10 mouse cellular contexts compared by ENCODE assay signal in the genomic region with DNA sequence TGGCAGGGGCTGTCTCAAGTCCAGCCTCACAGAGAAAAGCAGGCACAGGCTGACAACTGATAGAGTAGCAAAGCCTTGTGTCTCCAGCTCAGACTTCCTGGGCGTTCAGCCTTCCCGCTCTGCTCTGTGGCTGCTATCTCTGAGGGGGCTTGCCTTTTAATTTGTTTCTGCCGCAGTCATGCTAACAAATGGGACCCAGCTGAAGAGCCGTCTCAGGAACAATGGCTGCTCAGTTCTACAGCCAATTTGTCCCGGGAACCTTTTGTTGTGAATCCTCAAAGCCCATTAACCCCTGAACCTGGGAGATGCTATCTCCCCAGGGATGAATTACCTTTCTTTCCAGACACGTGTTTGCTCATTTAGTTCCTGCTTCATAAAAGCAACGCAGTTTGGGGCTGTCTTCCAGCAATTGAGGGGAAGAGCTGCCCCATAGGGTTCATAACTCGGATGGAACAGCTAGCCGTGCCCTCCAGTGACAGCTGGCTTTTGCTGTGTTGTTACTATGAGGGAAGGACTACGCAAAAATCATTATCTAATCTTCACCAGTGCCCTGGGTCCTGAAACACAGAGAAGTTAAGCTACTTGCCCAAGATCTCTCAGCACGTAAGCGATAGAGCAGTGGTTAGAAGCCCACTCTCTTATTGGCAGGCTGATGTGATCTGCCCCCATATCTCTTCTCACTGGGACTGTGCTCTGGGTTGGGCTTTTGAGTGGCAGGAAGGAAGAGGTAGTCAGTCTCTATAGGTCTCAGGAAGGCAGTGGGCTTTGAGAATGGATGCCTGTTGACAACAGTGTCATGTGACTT.
DNase-seq lines count a peak whose midpoint lies in the region; ATAC-seq lines count a peak whose summit lies in the region.
"Had no signal": no experiment of that assay in that cellular context is flagged by ENCODE, and none has a peak within 500 bp of the region (broad histone marks: within the 10 kb centered on the region; RNA-seq: fewer than 3 reads in every experiment).

No protein-coding gene starts in this region.

- H3K4me2 ChIP-seq in embryonic facial prominence, embryonic 11.5 days (ENCODE audit: low read depth, low read length): no peak overlapping the region
- H3K4me2 ChIP-seq in hindbrain, embryonic 16.5 days (ENCODE audit: low read length): 0 out of 2 replicates have a peak overlapping the region, but pooled peaks have one; percentile 13
- H3K4me2 ChIP-seq: heart, embryonic 15.5 days; liver, embryonic 15.5 days had no signal

- no peaks in the 10 kb centered on the region for H3K9me3 ChIP-seq in heart, embryonic 10.5 days
- no peaks in the 10 kb centered on the region for H3K9me3 ChIP-seq in embryonic facial prominence, embryonic 11.5 days (replicated peaks; ENCODE audit: control insufficient read depth, low read length)
- H3K9me3 ChIP-seq in hindbrain, embryonic 16.5 days (ENCODE audit: control insufficient read depth, low read length): no peaks in the 10 kb centered on the region
- H3K9me3 ChIP-seq: heart, embryonic 15.5 days; liver, embryonic 15.5 days had no signal

- no peak overlapping the region for H3K4me3 ChIP-seq in heart, embryonic 10.5 days
- H3K4me3 ChIP-seq in embryonic facial prominence, embryonic 11.5 days (ENCODE audit: low read depth, low read length): no peak overlapping the region
- no peak overlapping the region for H3K4me3 ChIP-seq in hindbrain, embryonic 16.5 days (ENCODE audit: low read length)
- H3K4me3 ChIP-seq: heart, embryonic 15.5 days; liver, embryonic 15.5 days had no signal

- no peak overlapping the region for H3K9ac ChIP-seq in embryonic facial prominence, embryonic 11.5 days (replicated peaks; ENCODE audit: low read length)
- H3K9ac ChIP-seq in hindbrain, embryonic 16.5 days (ENCODE audit: low read depth, low read length): no peak overlapping the region
- H3K9ac ChIP-seq: heart, embryonic 15.5 days; liver, embryonic 15.5 days had no signal

- WGBS in heart, embryonic 10.5 days: 16% methylated on average over 12 of the region's 12 CpGs
- 17% methylated on average over 12 of the region's 12 CpGs for WGBS in embryonic facial prominence, embryonic 11.5 days
- 17% methylated on average over 12 of the region's 12 CpGs for WGBS in hindbrain, embryonic 16.5 days

- DNase-seq in heart, embryonic 10.5 days (ENCODE audit: low spot score): no peak
- DNase-seq in heart, adult 18-20 months: no peak
- DNase-seq in embryonic facial prominence, embryonic 11.5 days (ENCODE audit: low spot score): peak; percentile 61
- peak; percentile 52 for DNase-seq in neural tube, embryonic 10.5 days (ENCODE audit: extremely low spot score, low spot score)
- no peak for DNase-seq in spleen, postnatal 14 days (ENCODE audit: low spot score in 2 of 2)
- DNase-seq in heart, postnatal 14 days: no peak

- no peaks in the 10 kb centered on the region for H3K36me3 ChIP-seq in heart, embryonic 10.5 days
- H3K36me3 ChIP-seq in embryonic facial prominence, embryonic 11.5 days (replicated peaks; ENCODE audit: control insufficient read depth, insufficient read depth, low read depth, low read length): no peaks in the 10 kb centered on the region
- H3K36me3 ChIP-seq in hindbrain, embryonic 16.5 days (ENCODE audit: control insufficient read depth, insufficient read depth, low read length): no peaks in the 10 kb centered on the region
- H3K36me3 ChIP-seq: heart, embryonic 15.5 days; liver, embryonic 15.5 days had no signal

- intact Hi-C loops in heart, postnatal 14 days (cut with DNase I): no loop called here

- H3K27ac ChIP-seq in heart, embryonic 10.5 days: peak overlapping the region; percentile 48; the same call in 1 of the 2 replicates
- no peak overlapping the region for H3K27ac ChIP-seq in embryonic facial prominence, embryonic 11.5 days (replicated peaks; ENCODE audit: low read depth, low read length)
- H3K27ac ChIP-seq in hindbrain, embryonic 16.5 days (ENCODE audit: low read depth, low read length): no peak overlapping the region
- H3K27ac ChIP-seq: heart, embryonic 15.5 days; liver, embryonic 15.5 days had no signal

- peaks cover 13% of the 10 kb centered on the region for H3K4me1 ChIP-seq in heart, embryonic 10.5 days
- no peaks in the 10 kb centered on the region for H3K4me1 ChIP-seq in embryonic facial prominence, embryonic 11.5 days (ENCODE audit: control insufficient read depth, insufficient read depth, low read length)
- peaks cover 5% of the 10 kb centered on the region for H3K4me1 ChIP-seq in hindbrain, embryonic 16.5 days (ENCODE audit: control insufficient read depth, insufficient read depth, low read depth, low read length)

- ATAC-seq in embryonic facial prominence, embryonic 11.5 days (replicated peaks; ENCODE audit: insufficient number of reproducible peaks, low FRiP score, low TSS enrichment, low read depth): peak; percentile 29; the same call in 1 of the 2 replicates
- ATAC-seq in hindbrain, embryonic 16.5 days: peak; percentile 65; the same call in 1 of the 2 replicates
- ATAC-seq in inflammation-experienced regulatory T-cells, adult 6 months: no peak

- H3K27me3 ChIP-seq in heart, embryonic 10.5 days (ENCODE audit: insufficient read depth, poor library complexity, severe bottlenecking): peaks cover 100% of the 10 kb centered on the region
- H3K27me3 ChIP-seq in embryonic facial prominence, embryonic 11.5 days (ENCODE audit: control insufficient read depth, insufficient read depth, low read length): peaks cover 3% of the 10 kb centered on the region; the same call in 1 of the 2 replicates
- H3K27me3 ChIP-seq in hindbrain, embryonic 16.5 days (replicated peaks; ENCODE audit: control insufficient read depth, insufficient read depth, low read length): peaks cover 19% of the 10 kb centered on the region
- H3K27me3 ChIP-seq: liver, embryonic 15.5 days had no signal

Comparison
In these comparisons a context has a peak if more than half of its experiments do, and no peak if none do; other contexts are left out.
1. DNase-seq: peak in embryonic facial prominence, embryonic 11.5 days (single experiment) and neural tube, embryonic 10.5 days (single experiment); none in heart, embryonic 10.5 days (single experiment), heart, adult 18-20 months (0 of 2), spleen, postnatal 14 days (0 of 2) and heart, postnatal 14 days (0 of 2).